In the genomic region with DNA sequence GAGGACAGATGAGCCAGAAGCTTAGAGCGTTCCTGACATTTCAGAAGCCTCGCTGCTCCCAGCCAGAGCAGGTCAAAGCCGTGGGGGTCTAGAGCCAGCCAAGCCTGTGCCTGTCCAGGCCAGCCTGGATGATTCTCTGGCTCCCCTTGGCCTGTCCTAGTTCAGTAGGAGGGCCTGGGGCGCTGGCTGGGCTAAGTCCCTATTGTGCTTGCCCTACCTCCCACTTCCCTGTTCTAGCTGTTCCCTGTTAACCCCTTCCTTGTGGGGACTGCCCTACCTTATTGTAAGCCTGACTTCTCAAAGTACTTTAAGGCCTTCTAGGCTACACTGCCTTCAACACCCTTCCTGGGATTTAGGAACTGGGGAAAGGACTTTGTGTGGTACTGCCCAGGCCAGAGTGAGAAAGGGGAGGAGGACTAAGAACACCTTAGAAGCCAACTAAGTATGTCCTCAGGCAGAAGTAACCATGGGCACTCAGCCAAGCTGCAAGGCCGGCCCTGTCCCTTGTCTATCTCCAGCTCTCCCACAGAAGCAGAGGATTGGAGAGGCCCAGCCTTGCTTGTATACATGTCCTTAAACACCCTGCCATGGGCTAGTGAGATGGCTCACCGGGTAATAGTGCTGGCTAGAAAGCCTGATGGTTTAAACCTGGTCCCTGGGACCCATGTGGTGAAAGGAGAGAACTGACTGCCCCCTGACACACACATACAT, we compare ENCODE assay signal across 9 mouse cellular contexts. TPM values are rescaled to one million over a fixed set of nuclear protein-coding genes. Genes with fewer than 3 reads are reported as not detected.
DNase-seq lines count a peak whose midpoint lies in the region; ATAC-seq and TF ChIP-seq lines count a peak whose summit lies in the region.
"Had no signal": no experiment of that assay in that cellular context is flagged by ENCODE, and none has a peak within 500 bp of the region (broad histone marks: within the 10 kb centered on the region; RNA-seq: fewer than 3 reads in every experiment).

No protein-coding gene starts in this region.

- H3K27me3 ChIP-seq in heart, embryonic 15.5 days = no peaks in the 10 kb centered on the region
- no peaks in the 10 kb centered on the region for H3K27me3 ChIP-seq in heart, adult 2 months (ENCODE audit: control insufficient read depth, insufficient read depth, low read length)
- H3K27me3 ChIP-seq in MEL (ENCODE audit: control insufficient read depth in 1 of 2, insufficient read depth in 2 of 2, low read length in 2 of 2) = no peaks in the 10 kb centered on the region
- H3K27me3 ChIP-seq in embryonic facial prominence, embryonic 10.5 days (replicated peaks; ENCODE audit: low read depth, poor library complexity, severe bottlenecking) = no peaks in the 10 kb centered on the region
- no peaks in the 10 kb centered on the region for H3K27me3 ChIP-seq in liver, adult 2 months (ENCODE audit: control insufficient read depth, insufficient read depth, low read length)
- H3K27me3 ChIP-seq in cerebellum, adult 2 months (ENCODE audit: control insufficient read depth, insufficient read depth, low read length) = no peaks in the 10 kb centered on the region
- H3K27me3 ChIP-seq: neural tube, embryonic 12.5 days had no signal

- TF ChIP-seq EP300 in heart, adult 2 months (IDR thresholded peaks at IDR 0.05; ENCODE audit: insufficient read depth, low read depth, low read length) = no peak
- no peak for TF ChIP-seq EP300 in MEL (IDR thresholded peaks at IDR 0.05; ENCODE audit: low read depth in 1 of 2, low read length in 2 of 2)

- H3K4me3 ChIP-seq in heart, embryonic 15.5 days = no peak overlapping the region
- no peak overlapping the region for H3K4me3 ChIP-seq in heart, adult 2 months
- H3K4me3 ChIP-seq in MEL (ENCODE audit: control insufficient read depth in 1 of 2, insufficient read depth in 1 of 2, low read depth in 2 of 2, low read length in 2 of 2) = no peak overlapping the region
- H3K4me3 ChIP-seq in embryonic facial prominence, embryonic 10.5 days = no peak overlapping the region
- H3K4me3 ChIP-seq in liver, adult 2 months (ENCODE audit: insufficient read depth, low read depth, low read length) = no peak overlapping the region
- no peak overlapping the region for H3K4me3 ChIP-seq in cerebellum, adult 2 months (replicated peaks; ENCODE audit: insufficient read depth, low read depth, low read length)
- H3K4me3 ChIP-seq: neural tube, embryonic 12.5 days had no signal

- no peak for TF ChIP-seq RAD21 in MEL (IDR thresholded peaks at IDR 0.05; ENCODE audit: low read depth, low read length)

- peak overlapping the region; percentile 55 for H3K27ac ChIP-seq in heart, embryonic 15.5 days
- no peak overlapping the region for H3K27ac ChIP-seq in heart, adult 2 months
- peak overlapping the region; percentile 5 for H3K27ac ChIP-seq in MEL (ENCODE audit: control insufficient read depth, low read depth, low read length)
- H3K27ac ChIP-seq in embryonic facial prominence, embryonic 10.5 days (replicated peaks) = 0 out of 2 replicates have a peak overlapping the region, but pooled peaks have one; percentile 16
- H3K27ac ChIP-seq in liver, adult 2 months (replicated peaks; ENCODE audit: insufficient read depth, low read depth, low read length) = peak overlapping the region; percentile 11
- no peak overlapping the region for H3K27ac ChIP-seq in cerebellum, adult 2 months (ENCODE audit: insufficient read depth, low read length)
- H3K27ac ChIP-seq: neural tube, embryonic 12.5 days had no signal

- peaks cover 45% of the 10 kb centered on the region for H3K4me1 ChIP-seq in heart, embryonic 15.5 days (replicated peaks)
- H3K4me1 ChIP-seq in heart, adult 2 months (ENCODE audit: control insufficient read depth, insufficient read depth, low read length) = peaks cover 9% of the 10 kb centered on the region
- peaks cover 20 to 35% of the 10 kb centered on the region in 2 experiments for H3K4me1 ChIP-seq in MEL (ENCODE audit: control insufficient read depth in 1 of 2, insufficient read depth in 2 of 2, low read length in 2 of 2)
- peaks cover 36% of the 10 kb centered on the region for H3K4me1 ChIP-seq in embryonic facial prominence, embryonic 10.5 days
- H3K4me1 ChIP-seq in liver, adult 2 months (ENCODE audit: control insufficient read depth, insufficient read depth, low read length) = peaks cover 50% of the 10 kb centered on the region
- H3K4me1 ChIP-seq in cerebellum, adult 2 months (ENCODE audit: control insufficient read depth, insufficient read depth, low read length) = peaks cover 36% of the 10 kb centered on the region

- ATAC-seq in heart, embryonic 15.5 days (replicated peaks; ENCODE audit: insufficient number of reproducible peaks, insufficient read depth, low FRiP score, low read depth) = peak; percentile 36

- WGBS in heart, embryonic 15.5 days = 25% methylated on average over 6 of the region's 6 CpGs
- WGBS in heart, adult 2 months = 25% methylated on average over 6 of the region's 6 CpGs
- WGBS in embryonic facial prominence, embryonic 10.5 days = 70% methylated on average over 6 of the region's 6 CpGs
- 53% methylated on average over 6 of the region's 6 CpGs for whole genome bisulfite sequencing in liver, adult 2 months
- WGBS in cerebellum, adult 2 months = 19% methylated on average over 6 of the region's 6 CpGs

- no peaks in the 10 kb centered on the region for H3K79me2 ChIP-seq in heart, adult 2 months (replicated peaks; ENCODE audit: control insufficient read depth, insufficient read depth, low read length)
- peaks cover 39% of the 10 kb centered on the region for H3K79me2 ChIP-seq in MEL (ENCODE audit: control insufficient read depth, insufficient read depth, low read length, poor library complexity)
- H3K79me2 ChIP-seq in liver, adult 2 months (ENCODE audit: control insufficient read depth, insufficient read depth, low read length) = peaks cover 65% of the 10 kb centered on the region

- TF ChIP-seq CTCF in heart, adult 2 months (IDR thresholded peaks at IDR 0.05) = no peak
- TF ChIP-seq CTCF in MEL (IDR thresholded peaks at IDR 0.05 in 2 of 3, conservative IDR thresholded peaks at IDR 0.05 in 1 of 3; ENCODE audit: control insufficient read depth in 1 of 3, insufficient read depth in 1 of 3, low read depth in 2 of 3, low read length in 3 of 3, poor library complexity in 1 of 3, severe bottlenecking in 1 of 3) = no peak
- no peak for TF ChIP-seq CTCF in liver, adult 2 months (IDR thresholded peaks at IDR 0.05; ENCODE audit: low read depth, low read length)
- TF ChIP-seq CTCF in cerebellum, adult 2 months (IDR thresholded peaks at IDR 0.05; ENCODE audit: borderline replicate concordance, insufficient read depth, low read depth, low read length) = no peak

- no peak overlapping the region for H3K4me2 ChIP-seq in heart, embryonic 15.5 days
- H3K4me2 ChIP-seq: neural tube, embryonic 12.5 days had no signal

- DNase-seq in heart, adult 2 months = no peak
- peak; percentile 60 for DNase-seq in MEL (ENCODE audit: low read depth, low spot score)
- no peak for DNase-seq in embryonic facial prominence, embryonic 10.5 days (ENCODE audit: low spot score)
- peak; percentile 42 for DNase-seq in liver, adult 2 months (ENCODE audit: extremely low read depth, low read depth, low spot score)
- no peak for DNase-seq in retina, embryonic 14.5 days (ENCODE audit: low spot score)
- no peak for DNase-seq in cerebellum, adult 2 months
- DNase-seq in urinary bladder, postnatal 36 days (ENCODE audit: low spot score in 2 of 2) = no peak

- no peak for TF ChIP-seq POLR2A in heart, adult 2 months (IDR thresholded peaks at IDR 0.05; ENCODE audit: insufficient read depth, low read depth, low read length)
- TF ChIP-seq POLR2A in MEL (IDR thresholded peaks at IDR 0.05; ENCODE audit: control insufficient read depth in 1 of 2, insufficient read depth in 1 of 2, low read depth in 1 of 2, low read length in 2 of 2, poor library complexity in 1 of 2) = no peak
- no peak for TF ChIP-seq POLR2A in liver, adult 2 months (IDR thresholded peaks at IDR 0.05; ENCODE audit: extremely low read depth, insufficient read depth, low read length)
- TF ChIP-seq POLR2A in cerebellum, adult 2 months (IDR thresholded peaks at IDR 0.05; ENCODE audit: borderline replicate concordance, insufficient read depth, low read length) = no peak

- H3K9me3 ChIP-seq in heart, embryonic 15.5 days (replicated peaks) = no peaks in the 10 kb centered on the region
- H3K9me3 ChIP-seq in MEL (replicated peaks; ENCODE audit: insufficient read depth, low read length) = no peaks in the 10 kb centered on the region
- no peaks in the 10 kb centered on the region for H3K9me3 ChIP-seq in embryonic facial prominence, embryonic 10.5 days
- H3K9me3 ChIP-seq: neural tube, embryonic 12.5 days had no signal

- H3K36me3 ChIP-seq in heart, embryonic 15.5 days = peaks cover 16% of the 10 kb centered on the region; the same call in 1 of the 2 replicates
- no peaks in the 10 kb centered on the region for H3K36me3 ChIP-seq in heart, adult 2 months (ENCODE audit: control insufficient read depth, insufficient read depth, low read length)
- H3K36me3 ChIP-seq in MEL (ENCODE audit: control insufficient read depth in 1 of 2, insufficient read depth in 2 of 2, low read length in 2 of 2) = peaks cover 20 to 23% of the 10 kb centered on the region in 2 experiments
- peaks cover 70% of the 10 kb centered on the region for H3K36me3 ChIP-seq in embryonic facial prominence, embryonic 10.5 days (replicated peaks)
- peaks cover 14% of the 10 kb centered on the region for H3K36me3 ChIP-seq in liver, adult 2 months (ENCODE audit: control insufficient read depth, insufficient read depth, low read length)

- H3K9ac ChIP-seq in heart, embryonic 15.5 days = 0 out of 2 replicates have a peak overlapping the region, but pooled peaks have one; percentile 27
- no peak overlapping the region for H3K9ac ChIP-seq in heart, adult 2 months (ENCODE audit: low read depth, low read length)
- H3K9ac ChIP-seq in MEL (ENCODE audit: control insufficient read depth, low read depth, low read length, poor library complexity, severe bottlenecking) = no peak overlapping the region
- no peak overlapping the region for H3K9ac ChIP-seq in liver, adult 2 months (ENCODE audit: low read depth, low read length)
- H3K9ac ChIP-seq: neural tube, embryonic 12.5 days had no signal

- intact Hi-C loops in heart, adult 2 months (cut with DNase I) = no loop called here

TF ChIP-seq in MEL, 35 proteins besides CTCF, POLR2A, EP300 and RAD21 (continues in another document):
- TF ChIP-seq MAZ (IDR thresholded peaks at IDR 0.05; ENCODE audit: low read depth, low read length) (no peak), SMC3 (IDR thresholded peaks at IDR 0.05; ENCODE audit: low read depth, low read length) (no peak)

RNA-seq across cellular contexts. Expression of gene Hs6st1, which starts 22.0 kb away (rescaled TPM):
- 8.0 and 12.5 TPM in 2 replicates for polyA plus RNA-seq in heart, embryonic 15.5 days (2015; fragmentation: Nextera tagmentation; extraction: Ambion mirVana)
- total RNA-seq in heart, adult 2 months (2021) = 10 to 100 TPM; 22.8 to 23.0 TPM
- polyA plus RNA-seq in heart, adult 2 months (2012; rRNA removed) = 25.3 and 28.9 TPM in 2 replicates
- 30.3 and 33.0 TPM in 2 replicates for total RNA-seq in MEL (2012; rRNA removed)
- polyA plus RNA-seq in MEL (2012; ENCODE audit: insufficient read depth in 1 of 2, insufficient read length in 2 of 2, low read depth in 1 of 2, low replicate concordance in 2 of 2, missing spikeins in 1 of 2) = 10 to 100 TPM; 45.7 to 52.0 TPM
- polyA plus RNA-seq in embryonic facial prominence, embryonic 10.5 days (2016; fragmentation: Nextera tagmentation; extraction: Ambion mirVana) = 3.9 and 4.5 TPM in 2 replicates
- total RNA-seq in liver, adult 2 months (2014; rRNA removed) = 40.2 and 43.7 TPM in 2 replicates
- 110 and 121 TPM in 2 replicates for polyA plus RNA-seq in liver, adult 2 months (2012; rRNA removed)
- polyA plus RNA-seq in cerebellum, adult 2 months (2012; rRNA removed) = 69.8 and 70.5 TPM in 2 replicates

Comparison
In these comparisons a context has a peak if more than half of its experiments do, and no peak if none do; other contexts are left out.
1. H3K27ac ChIP-seq: peak in heart, embryonic 15.5 days (single experiment), MEL (single experiment), embryonic facial prominence, embryonic 10.5 days (single experiment) and liver, adult 2 months (single experiment); none in heart, adult 2 months (single experiment) and cerebellum, adult 2 months (single experiment).
2. DNase-seq: peak in MEL (single experiment) and liver, adult 2 months (single experiment); none in heart, adult 2 months (0 of 2), embryonic facial prominence, embryonic 10.5 days (single experiment), retina, embryonic 14.5 days (single experiment), cerebellum, adult 2 months (0 of 2) and urinary bladder, postnatal 36 days (0 of 2).